In the genomic region with DNA sequence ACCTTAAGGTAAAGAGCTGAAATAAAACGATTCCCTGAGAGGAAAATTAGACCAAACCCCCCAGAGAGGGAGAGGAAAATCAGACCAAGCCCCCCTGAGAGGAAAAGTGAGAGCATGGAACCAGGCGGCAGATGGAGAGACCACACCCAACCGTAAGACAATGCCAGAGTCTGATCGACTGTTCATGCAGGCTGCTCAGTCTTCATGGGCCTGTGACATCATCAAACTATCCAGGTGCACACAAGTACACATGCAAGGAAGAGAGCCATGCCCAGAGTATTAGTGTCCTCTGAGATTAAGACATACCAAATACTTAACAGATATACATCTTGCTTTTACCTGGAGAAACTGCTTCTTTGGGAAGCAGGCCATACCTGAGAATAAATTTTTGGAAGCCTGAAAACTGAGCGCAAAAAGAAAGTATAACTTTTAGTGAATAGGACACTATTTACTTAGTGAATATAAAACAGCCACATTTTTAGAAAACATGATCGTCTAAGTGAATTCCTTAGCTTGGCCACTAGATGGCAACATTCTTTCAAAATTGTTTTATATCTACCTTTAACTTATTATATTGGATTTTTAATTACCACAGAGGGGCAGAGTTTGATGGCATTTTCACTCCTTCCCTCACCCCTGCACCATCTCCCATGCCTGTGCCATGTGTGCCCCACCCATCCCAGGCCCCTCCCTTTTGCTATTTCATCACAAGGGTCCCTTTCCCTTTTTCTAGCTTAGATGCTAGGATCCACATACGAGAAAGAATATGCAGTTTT, we compare ENCODE assay signal across 9 mouse cellular contexts. TPM values are rescaled to one million over a fixed set of nuclear protein-coding genes. Genes with fewer than 3 reads are reported as not detected.
A peak's percentile ranks its signal among the peaks of the same experiment; 100 is the strongest.
DNase-seq lines count a peak whose midpoint lies in the region; ATAC-seq and TF ChIP-seq lines count a peak whose summit lies in the region.
"Had no signal": no experiment of that assay in that cellular context is flagged by ENCODE, and none has a peak within 500 bp of the region (broad histone marks: within the 10 kb centered on the region; RNA-seq: fewer than 3 reads in every experiment).

No protein-coding gene starts in this region.

- TF ChIP-seq POLR2A in heart, adult 2 months (IDR thresholded peaks at IDR 0.05; ENCODE audit: insufficient read depth, low read depth, low read length): no peak
- TF ChIP-seq POLR2A in small intestine, adult 2 months (IDR thresholded peaks at IDR 0.05; ENCODE audit: low read depth, low read length): no peak

- H3K36me3 ChIP-seq in heart, adult 2 months (ENCODE audit: control insufficient read depth, insufficient read depth, low read length): no peaks in the 10 kb centered on the region
- H3K36me3 ChIP-seq in midbrain, embryonic 12.5 days: no peaks in the 10 kb centered on the region
- H3K36me3 ChIP-seq in midbrain, embryonic 16.5 days (ENCODE audit: control insufficient read depth, insufficient read depth, low read length): no peaks in the 10 kb centered on the region
- H3K36me3 ChIP-seq in small intestine, adult 2 months (ENCODE audit: control insufficient read depth, insufficient read depth, low read length): no peaks in the 10 kb centered on the region

- H3K27me3 ChIP-seq in heart, adult 2 months (ENCODE audit: control insufficient read depth, insufficient read depth, low read length): no peaks in the 10 kb centered on the region
- no peaks in the 10 kb centered on the region for H3K27me3 ChIP-seq in midbrain, embryonic 12.5 days
- H3K27me3 ChIP-seq in midbrain, embryonic 16.5 days (ENCODE audit: control insufficient read depth, insufficient read depth, low read depth, low read length): no peaks in the 10 kb centered on the region
- no peaks in the 10 kb centered on the region for H3K27me3 ChIP-seq in small intestine, adult 2 months (ENCODE audit: control insufficient read depth, insufficient read depth, low read length)

- no peak for DNase-seq in heart, adult 2 months
- no peak for DNase-seq in heart, postnatal 36 days
- peak; percentile 43 for DNase-seq in embryo, embryonic 11 days
- DNase-seq in cerebellum, postnatal 4 days (ENCODE audit: low spot score in 2 of 2): no peak
- no peak for DNase-seq in left cerebral cortex, adult 9 months (ENCODE audit: low spot score in 2 of 2)

- no peak overlapping the region for H3K4me2 ChIP-seq in midbrain, embryonic 12.5 days (replicated peaks)
- H3K4me2 ChIP-seq in midbrain, embryonic 16.5 days (ENCODE audit: low read length): no peak overlapping the region

- no peaks in the 10 kb centered on the region for H3K79me2 ChIP-seq in heart, adult 2 months (replicated peaks; ENCODE audit: control insufficient read depth, insufficient read depth, low read length)

- no peak overlapping the region for H3K4me3 ChIP-seq in heart, adult 2 months
- H3K4me3 ChIP-seq in midbrain, embryonic 12.5 days: no peak overlapping the region
- no peak overlapping the region for H3K4me3 ChIP-seq in midbrain, embryonic 16.5 days (ENCODE audit: low read depth, low read length)
- H3K4me3 ChIP-seq in small intestine, adult 2 months (ENCODE audit: low read depth, low read length): no peak overlapping the region

- ATAC-seq in midbrain, embryonic 12.5 days (ENCODE audit: low FRiP score, low read depth): 0 out of 2 replicates have a peak, but pooled peaks have one; percentile 19
- ATAC-seq in midbrain, embryonic 16.5 days: no peak

- H3K9me3 ChIP-seq in midbrain, embryonic 12.5 days: no peaks in the 10 kb centered on the region
- no peaks in the 10 kb centered on the region for H3K9me3 ChIP-seq in midbrain, embryonic 16.5 days (replicated peaks; ENCODE audit: control insufficient read depth, low read length, poor library complexity, severe bottlenecking)

- intact Hi-C loops in heart, adult 2 months (cut with DNase I): loop anchor here (1.0 to 10.0 kb wide), 4 partner anchors 322 to 952 kb away; no protein-coding TSS in a partner anchor
- intact Hi-C loops in heart, postnatal 36 days (cut with DNase I): loop anchor here (1.0 to 10.0 kb wide), 4 partner anchors 292 to 904 kb away; no protein-coding TSS in a partner anchor

- TF ChIP-seq EP300 in heart, adult 2 months (IDR thresholded peaks at IDR 0.05; ENCODE audit: insufficient read depth, low read depth, low read length): no peak

- peak; percentile 84 for TF ChIP-seq CTCF in heart, adult 2 months (IDR thresholded peaks at IDR 0.05)
- peak; percentile 52; the same call in 1 of the 2 replicates for TF ChIP-seq CTCF in small intestine, adult 2 months (IDR thresholded peaks at IDR 0.05; ENCODE audit: extremely low read depth, insufficient read length, insufficient replicate concordance, low read depth, low read length)

- 39% methylated on average over 7 of the region's 7 CpGs for WGBS in heart, adult 2 months
- WGBS in midbrain, embryonic 12.5 days: 52% methylated on average over 7 of the region's 7 CpGs
- 46% methylated on average over 7 of the region's 7 CpGs for WGBS in midbrain, embryonic 16.5 days
- WGBS in small intestine, adult 2 months: 36% methylated on average over 7 of the region's 7 CpGs

- no peak overlapping the region for H3K27ac ChIP-seq in heart, adult 2 months
- no peak overlapping the region for H3K27ac ChIP-seq in midbrain, embryonic 12.5 days (replicated peaks)
- H3K27ac ChIP-seq in midbrain, embryonic 16.5 days (ENCODE audit: low read length): no peak overlapping the region
- H3K27ac ChIP-seq in small intestine, adult 2 months (ENCODE audit: insufficient read depth, low read depth, low read length): no peak overlapping the region
- H3K27ac ChIP-seq: macrophage had no signal

- H3K4me1 ChIP-seq in heart, adult 2 months (ENCODE audit: control insufficient read depth, insufficient read depth, low read length): no peaks in the 10 kb centered on the region
- H3K4me1 ChIP-seq in midbrain, embryonic 12.5 days: no peaks in the 10 kb centered on the region
- no peaks in the 10 kb centered on the region for H3K4me1 ChIP-seq in midbrain, embryonic 16.5 days (ENCODE audit: control insufficient read depth, insufficient read depth, low read length)
- no peaks in the 10 kb centered on the region for H3K4me1 ChIP-seq in small intestine, adult 2 months (ENCODE audit: control insufficient read depth, insufficient read depth, insufficient read length, low read length)

- H3K9ac ChIP-seq in heart, adult 2 months (ENCODE audit: low read depth, low read length): no peak overlapping the region
- H3K9ac ChIP-seq in midbrain, embryonic 12.5 days (replicated peaks): no peak overlapping the region
- no peak overlapping the region for H3K9ac ChIP-seq in midbrain, embryonic 16.5 days (ENCODE audit: low read depth, low read length)

RNA-seq across cellular contexts. Expression of a gene that starts 15.5 kb away (rescaled TPM):
- 10 to 100 TPM; 13.6 to 14.9 TPM for total RNA-seq in heart, adult 2 months (2021)
- 13.2 and 16.7 TPM in 2 replicates for polyA plus RNA-seq in heart, adult 2 months (2012; rRNA removed)
- 10 to 100 TPM; 22.2 to 23.4 TPM for total RNA-seq in heart, postnatal 36 days (2021)
- 41.1 and 43.9 TPM in 2 replicates for polyA plus RNA-seq in midbrain, embryonic 12.5 days (2016; fragmentation: Nextera tagmentation; extraction: Ambion mirVana)
- 48.5 and 49.6 TPM in 2 replicates for polyA plus RNA-seq in midbrain, embryonic 16.5 days (2015; fragmentation: Nextera tagmentation; extraction: Ambion mirVana)
- 19.6 and 30.6 TPM in 2 replicates for polyA plus RNA-seq in small intestine, adult 2 months (2012; rRNA removed)
